Mouse (Mus musculus): ENCODE measurements around the gene Focad. TPM values are rescaled to one million over a fixed set of nuclear protein-coding genes. Genes with fewer than 3 reads are reported as not detected.

The Focad gene
- polyA plus RNA-seq, 1 experiment: 7.2 TPM

GRCm38 (mm10) chr4:88236926-88237756, 142.7 kb downstream of the Focad start:
- no peaks in the 10 kb centered on the region for H3K27me3 ChIP-seq (ENCODE audit: control insufficient read depth, insufficient read depth, low read length)
- no peaks in the 10 kb centered on the region for H3K4me1 ChIP-seq (ENCODE audit: control insufficient read depth, insufficient read depth, low read length)
- TF ChIP-seq CTCF (IDR thresholded peaks at IDR 0.05; ENCODE audit: control insufficient read depth, insufficient read depth, insufficient replicate concordance, low read depth, low read length) (no peak), POLR2A (IDR thresholded peaks at IDR 0.05; ENCODE audit: control insufficient read depth, low read depth, low read length) (no peak)
- no peak overlapping the region for H3K4me3 ChIP-seq (ENCODE audit: control insufficient read depth, low read depth, low read length)
- H3K36me3 ChIP-seq (ENCODE audit: control insufficient read depth, insufficient read depth, low read length): no peaks in the 10 kb centered on the region
- no peak overlapping the region for H3K27ac ChIP-seq (ENCODE audit: control insufficient read depth, insufficient read depth, low read depth, low read length)

GRCm38 (mm10) chr4:88238351-88238750, 143.9 kb downstream of the Focad start:
- no peak overlapping the region for H3K27ac ChIP-seq (ENCODE audit: control insufficient read depth, insufficient read depth, low read depth, low read length)
- H3K27me3 ChIP-seq (ENCODE audit: control insufficient read depth, insufficient read depth, low read length): no peaks in the 10 kb centered on the region
- TF ChIP-seq CTCF (IDR thresholded peaks at IDR 0.05; ENCODE audit: control insufficient read depth, insufficient read depth, insufficient replicate concordance, low read depth, low read length) (no peak), POLR2A (IDR thresholded peaks at IDR 0.05; ENCODE audit: control insufficient read depth, low read depth, low read length) (no peak)
- H3K36me3 ChIP-seq (ENCODE audit: control insufficient read depth, insufficient read depth, low read length): no peaks in the 10 kb centered on the region
- H3K4me3 ChIP-seq (ENCODE audit: control insufficient read depth, low read depth, low read length): no peak overlapping the region
- no peaks in the 10 kb centered on the region for H3K4me1 ChIP-seq (ENCODE audit: control insufficient read depth, insufficient read depth, low read length)

- no peak for TF ChIP-seq CTCF (IDR thresholded peaks at IDR 0.05; ENCODE audit: control insufficient read depth, insufficient read depth, insufficient replicate concordance, low read depth, low read length)
- TF ChIP-seq POLR2A (IDR thresholded peaks at IDR 0.05; ENCODE audit: control insufficient read depth, low read depth, low read length): no peak
- Histone ChIP-seq H3K4me1 (ENCODE audit: control insufficient read depth, insufficient read depth, low read length) (no peaks in the 10 kb centered on the region), H3K36me3 (ENCODE audit: control insufficient read depth, insufficient read depth, low read length) (no peaks in the 10 kb centered on the region), H3K27ac (ENCODE audit: control insufficient read depth, insufficient read depth, low read depth, low read length) (no peak overlapping the region), H3K4me3 (ENCODE audit: control insufficient read depth, low read depth, low read length) (no peak overlapping the region), H3K27me3 (ENCODE audit: control insufficient read depth, insufficient read depth, low read length) (no peaks in the 10 kb centered on the region)
Observed at GRCm38 (mm10) chr4:88243834-88244233, 149.4 kb downstream of the Focad start.

- no peaks in the 10 kb centered on the region for H3K4me1 ChIP-seq (ENCODE audit: control insufficient read depth, insufficient read depth, low read length)
- H3K4me3 ChIP-seq (ENCODE audit: control insufficient read depth, low read depth, low read length): no peak overlapping the region
- no peak for TF ChIP-seq POLR2A (IDR thresholded peaks at IDR 0.05; ENCODE audit: control insufficient read depth, low read depth, low read length)
- TF ChIP-seq CTCF (IDR thresholded peaks at IDR 0.05; ENCODE audit: control insufficient read depth, insufficient read depth, insufficient replicate concordance, low read depth, low read length): no peak
- no peak overlapping the region for H3K27ac ChIP-seq (ENCODE audit: control insufficient read depth, insufficient read depth, low read depth, low read length)
- H3K36me3 ChIP-seq (ENCODE audit: control insufficient read depth, insufficient read depth, low read length): no peaks in the 10 kb centered on the region
- no peaks in the 10 kb centered on the region for H3K27me3 ChIP-seq (ENCODE audit: control insufficient read depth, insufficient read depth, low read length)
Observed at GRCm38 (mm10) chr4:88245494-88245893, 151.1 kb downstream of the Focad start.

GRCm38 (mm10) chr4:88261349-88261748, 166.9 kb downstream of the Focad start:
- H3K36me3 ChIP-seq (ENCODE audit: control insufficient read depth, insufficient read depth, low read length): no peaks in the 10 kb centered on the region

GRCm38 (mm10) chr4:88264536-88264935, 170.1 kb downstream of the Focad start:
- Histone ChIP-seq H3K4me1 (ENCODE audit: control insufficient read depth, insufficient read depth, low read length) (no peaks in the 10 kb centered on the region), H3K27ac (ENCODE audit: control insufficient read depth, insufficient read depth, low read depth, low read length) (no peak overlapping the region), H3K36me3 (ENCODE audit: control insufficient read depth, insufficient read depth, low read length) (no peaks in the 10 kb centered on the region), H3K4me3 (ENCODE audit: control insufficient read depth, low read depth, low read length) (no peak overlapping the region), H3K27me3 (ENCODE audit: control insufficient read depth, insufficient read depth, low read length) (no peaks in the 10 kb centered on the region)
- TF ChIP-seq CTCF (IDR thresholded peaks at IDR 0.05; ENCODE audit: control insufficient read depth, insufficient read depth, insufficient replicate concordance, low read depth, low read length): no peak
- no peak for TF ChIP-seq POLR2A (IDR thresholded peaks at IDR 0.05; ENCODE audit: control insufficient read depth, low read depth, low read length)

More at GRCm38 (mm10) chr4:88261349-88261748, 166.9 kb downstream of the Focad start:
- no peak overlapping the region for H3K27ac ChIP-seq (ENCODE audit: control insufficient read depth, insufficient read depth, low read depth, low read length)
- no peak overlapping the region for H3K4me3 ChIP-seq (ENCODE audit: control insufficient read depth, low read depth, low read length)
- H3K4me1 ChIP-seq (ENCODE audit: control insufficient read depth, insufficient read depth, low read length): no peaks in the 10 kb centered on the region
- TF ChIP-seq CTCF (IDR thresholded peaks at IDR 0.05; ENCODE audit: control insufficient read depth, insufficient read depth, insufficient replicate concordance, low read depth, low read length) (no peak), POLR2A (IDR thresholded peaks at IDR 0.05; ENCODE audit: control insufficient read depth, low read depth, low read length) (no peak)
- H3K27me3 ChIP-seq (ENCODE audit: control insufficient read depth, insufficient read depth, low read length): no peaks in the 10 kb centered on the region

GRCm38 (mm10) chr4:88270408-88271067, 176.1 kb downstream of the Focad start:
- H3K4me3 ChIP-seq (ENCODE audit: control insufficient read depth, low read depth, low read length): no peak overlapping the region
- TF ChIP-seq POLR2A (IDR thresholded peaks at IDR 0.05; ENCODE audit: control insufficient read depth, low read depth, low read length): no peak
- no peak for TF ChIP-seq CTCF (IDR thresholded peaks at IDR 0.05; ENCODE audit: control insufficient read depth, insufficient read depth, insufficient replicate concordance, low read depth, low read length)

More at GRCm38 (mm10) chr4:88270408-88271067, 176.1 kb downstream of the Focad start:
- Histone ChIP-seq H3K27ac (ENCODE audit: control insufficient read depth, insufficient read depth, low read depth, low read length) (no peak overlapping the region), H3K4me1 (ENCODE audit: control insufficient read depth, insufficient read depth, low read length) (no peaks in the 10 kb centered on the region), H3K36me3 (ENCODE audit: control insufficient read depth, insufficient read depth, low read length) (no peaks in the 10 kb centered on the region), H3K27me3 (ENCODE audit: control insufficient read depth, insufficient read depth, low read length) (no peaks in the 10 kb centered on the region)
